Comparison of ENCODE assay signal across 21 mouse cellular contexts in the genomic region with DNA sequence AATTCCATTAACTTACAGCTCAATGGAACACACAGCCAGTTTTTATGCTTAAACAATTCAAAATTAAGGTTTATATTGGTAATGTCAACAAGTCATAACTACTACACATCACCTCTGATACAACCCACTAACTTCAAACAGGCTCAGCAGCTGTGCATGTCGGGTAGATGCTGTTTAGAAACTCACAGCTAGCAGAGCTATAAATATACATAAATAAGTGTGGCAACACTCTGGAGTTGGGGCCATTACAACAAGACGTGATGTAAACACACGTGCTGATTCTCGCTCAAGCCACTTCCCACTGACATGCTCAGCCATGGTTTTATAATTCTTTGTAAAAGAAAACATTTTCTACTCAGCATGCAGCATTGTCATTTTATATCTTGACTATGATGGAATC. TPM values are rescaled to one million over a fixed set of nuclear protein-coding genes. Genes with fewer than 3 reads are reported as not detected.
"Had no signal": no experiment of that assay in that cellular context is flagged by ENCODE, and none has a peak within 500 bp of the region (broad histone marks: within the 10 kb centered on the region; RNA-seq: fewer than 3 reads in every experiment).

No protein-coding gene starts in this region.

- H3K9me3 ChIP-seq: liver, embryonic 13.5 days; liver, embryonic 15.5 days; midbrain, embryonic 10.5 days; midbrain, embryonic 12.5 days; neural tube, embryonic 13.5 days; neural tube, embryonic 15.5 days had no signal

- H3K27me3 ChIP-seq: liver, embryonic 13.5 days; liver, embryonic 15.5 days; midbrain, embryonic 12.5 days; neural tube, embryonic 13.5 days; neural tube, embryonic 15.5 days had no signal

- H3K9ac ChIP-seq: liver, embryonic 13.5 days; liver, embryonic 15.5 days; liver, postnatal 0 days; midbrain, embryonic 12.5 days; neural tube, embryonic 13.5 days; neural tube, embryonic 15.5 days had no signal

- ATAC-seq: liver, postnatal 0 days; midbrain, embryonic 16.5 days had no signal

- H3K4me1 ChIP-seq: midbrain, embryonic 12.5 days; neural tube, embryonic 15.5 days had no signal

- H3K27ac ChIP-seq: liver, embryonic 13.5 days; liver, embryonic 15.5 days; macrophage; midbrain, embryonic 10.5 days; midbrain, embryonic 12.5 days; neural tube, embryonic 13.5 days; neural tube, embryonic 15.5 days had no signal

- DNase-seq: liver, embryonic 13.5 days; liver, postnatal 0 days; lung, postnatal 10 days; midbrain, embryonic 14.5 days; retina, postnatal 1 day; right cerebral cortex, adult 18-20 months; right cerebral cortex, postnatal 25 days; right cerebral cortex, postnatal 4 days; spleen, adult 18-20 months; thymus, adult 18-20 months; thymus, postnatal 14 days; thymus, postnatal 36 days had no signal

- H3K4me3 ChIP-seq: liver, embryonic 13.5 days; liver, embryonic 15.5 days; midbrain, embryonic 10.5 days; midbrain, embryonic 12.5 days; myocyte; neural tube, embryonic 13.5 days; neural tube, embryonic 15.5 days had no signal

- H3K4me2 ChIP-seq: liver, embryonic 13.5 days; liver, embryonic 15.5 days; midbrain, embryonic 12.5 days; neural tube, embryonic 13.5 days; neural tube, embryonic 15.5 days had no signal

RNA-seq across cellular contexts. Expression of a gene that starts 41.9 kb away (rescaled TPM):
- polyA plus RNA-seq: midbrain, embryonic 12.5 days; midbrain, embryonic 14.5 days; neural tube, embryonic 13.5 days; neural tube, embryonic 15.5 days; small intestine, adult 2 months had no signal
